Mouse (Mus musculus) retina, embryonic 14.5 days (tissue): ENCODE results near the gene Sdhaf4.

ENCODE experiments used
- DNase-seq: peaks from one replicate; pipeline ENCODE4 v3.0.0-alpha.2; 2015; ENCODE audit warnings: low spot score

Sdhaf4 gene

DNA sequence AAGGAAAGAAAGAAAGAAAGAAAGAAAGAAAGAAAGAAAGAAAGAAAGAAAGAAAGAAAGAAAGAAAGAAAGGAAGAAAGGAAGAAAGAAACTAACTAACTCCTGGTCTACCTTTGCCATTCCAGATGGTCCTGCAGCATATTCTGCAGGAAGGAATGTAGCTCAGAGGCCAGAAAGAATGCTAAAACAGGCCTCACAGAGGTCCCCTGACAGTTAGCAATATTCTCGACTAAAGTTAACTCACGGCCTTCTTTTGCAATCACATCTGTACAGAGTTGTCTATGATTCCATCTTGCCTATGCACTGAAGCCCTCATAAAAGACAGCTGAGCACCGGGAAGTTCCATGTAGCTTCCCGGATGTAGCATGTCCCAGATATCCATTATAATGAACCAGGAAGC is 49.9 kb downstream of the Sdhaf4 start:
- no peak for DNase-seq

GRCm38 (mm10) chr1:23953921-23954320 is 51.5 kb downstream of the Sdhaf4 start:
- no peak for DNase-seq

GRCm38 (mm10) chr1:23948778-23949699 is 56.4 kb downstream of the Sdhaf4 start:
- DNase-seq, result peak; percentile 24

- no peak for DNase-seq
Observed at GRCm38 (mm10) chr1:23948290-23948689, 57.2 kb downstream of the Sdhaf4 start.
